Mouse (Mus musculus) spleen, adult 2 months (tissue): ENCODE data around the gene Cdk17.

Source experiments
- CTCF ChIP-seq: fragments of 200-500 bp; IDR thresholded peaks from 2 replicates; pipeline ENCODE4 v1.5.1; 2011; ENCODE audit warnings: mild to moderate bottlenecking, inconsistent platforms; ENCODE audit not compliant: insufficient read depth, insufficient read length, insufficient replicate concordance; ENCODE audit errors: extremely low read depth
- POLR2A ChIP-seq: fragments of 200-500 bp; IDR thresholded peaks from 2 replicates; pipeline ENCODE4 v1.6.1; 2011; ENCODE audit warnings: low read depth, low read length, inconsistent platforms

DNA sequence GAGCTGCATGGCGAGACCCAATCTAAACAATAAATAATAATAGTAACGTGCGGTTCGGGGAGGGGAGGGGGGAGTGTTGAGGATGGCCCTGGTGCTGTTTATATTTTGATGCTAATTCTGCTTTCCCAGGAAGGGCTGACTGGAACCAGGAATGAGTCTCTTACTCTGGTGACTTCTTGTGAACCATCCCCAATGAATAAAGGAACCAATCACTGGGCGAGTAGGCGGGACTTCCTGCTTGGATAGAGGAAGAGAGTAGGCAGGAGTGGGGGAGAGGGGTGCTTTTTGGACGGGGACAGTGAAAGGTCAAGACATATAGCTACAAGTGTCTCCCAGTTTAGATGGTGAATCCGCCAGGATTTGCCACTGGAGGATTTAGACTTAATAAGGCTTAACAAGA is 117.7 kb downstream of the Cdk17 start:
- TF ChIP-seq POLR2A (no peak), CTCF (no peak)
